Mouse (Mus musculus) left cerebral cortex, adult 9 months (tissue): ENCODE data around the gene Dnajc6.
A peak's percentile ranks its signal among the peaks of the same experiment; 100 is the strongest.

ENCODE experiments used
- DNase-seq, 2 experiments: peaks; one replicate each; pipeline ENCODE4 v3.0.0; 2022; ENCODE audit warnings: low spot score in 2 of 2

The Dnajc6 gene

GRCm38 (mm10) chr4:101496534-101497237, at the start of gene Dnajc6:
Dnajc6 (plus strand) TSS chr4:101496648.
- DNase-seq = no peak

- DNase-seq = no peak
Observed at GRCm38 (mm10) chr4:101448701-101449100, 47.7 kb upstream of the Dnajc6 start.

GRCm38 (mm10) chr4:101449344-101449743, 47.1 kb upstream of the Dnajc6 start:
- DNase-seq = no peak

GRCm38 (mm10) chr4:101450150-101450780, 46.2 kb upstream of the Dnajc6 start:
- DNase-seq = peak; percentile 76 to 92

- no peak for DNase-seq
Observed at GRCm38 (mm10) chr4:101451089-101451488, 45.4 kb upstream of the Dnajc6 start.

GRCm38 (mm10) chr4:101452829-101453228, 43.6 kb upstream of the Dnajc6 start:
- no peak for DNase-seq

- DNase-seq = no peak
Observed at GRCm38 (mm10) chr4:101457176-101457575, 39.3 kb upstream of the Dnajc6 start.

- peak in 1 of 2 experiments; percentile 69 for DNase-seq
Observed at GRCm38 (mm10) chr4:101458341-101458740, 38.1 kb upstream of the Dnajc6 start.

GRCm38 (mm10) chr4:101459358-101459757, 37.1 kb upstream of the Dnajc6 start:
- peak in 1 of 2 experiments; percentile 11 for DNase-seq

- DNase-seq = no peak
Observed at GRCm38 (mm10) chr4:101460114-101460513, 36.3 kb upstream of the Dnajc6 start.

- DNase-seq = no peak
Observed at GRCm38 (mm10) chr4:101462065-101462464, 34.4 kb upstream of the Dnajc6 start.

GRCm38 (mm10) chr4:101466264-101466663, 30.2 kb upstream of the Dnajc6 start:
- no peak for DNase-seq

- no peak for DNase-seq
Observed at GRCm38 (mm10) chr4:101469242-101469641, 27.2 kb upstream of the Dnajc6 start.

- DNase-seq = no peak
Observed at GRCm38 (mm10) chr4:101470543-101470942, 25.9 kb upstream of the Dnajc6 start.

GRCm38 (mm10) chr4:101472767-101473166, 23.7 kb upstream of the Dnajc6 start:
- DNase-seq = no peak

- DNase-seq = no peak
Observed at GRCm38 (mm10) chr4:101490320-101490917, 6.0 kb upstream of the Dnajc6 start.

GRCm38 (mm10) chr4:101491704-101492103, 4.7 kb upstream of the Dnajc6 start:
- no peak for DNase-seq

- DNase-seq = no peak
Observed at GRCm38 (mm10) chr4:101493611-101494197, 2.7 kb upstream of the Dnajc6 start.

- no peak for DNase-seq
Observed at GRCm38 (mm10) chr4:101496188-101496533, 287 bp upstream of the Dnajc6 start.

- DNase-seq = no peak
Observed at GRCm38 (mm10) chr4:101497336-101497735, 888 bp downstream of the Dnajc6 start.

- DNase-seq = no peak
Observed at GRCm38 (mm10) chr4:101504470-101505007, 8.1 kb downstream of the Dnajc6 start.

- no peak for DNase-seq
Observed at GRCm38 (mm10) chr4:101505966-101506365, 9.5 kb downstream of the Dnajc6 start.
